Mouse (Mus musculus): Measurements from ENCODE around the gene Galntl6. TPM values are rescaled to one million over a fixed set of nuclear protein-coding genes. Genes with fewer than 3 reads are reported as not detected.

Gene Galntl6
- polyA plus RNA-seq, 1 experiment from 2014 or later: 0.21 TPM

GRCm38 (mm10) chr8:58023426-58024176 is 888.8 kb downstream of the Galntl6 start:
- peak; percentile 92 for ATAC-seq (ENCODE audit: borderline replicate concordance, extremely low read depth, low FRiP score, low TSS enrichment)
- no peak overlapping the region for H3K4me2 ChIP-seq
- 0 out of 2 replicates have a peak, but pooled peaks cover 3% of the 10 kb centered on the region for H3K4me1 ChIP-seq
- no peak overlapping the region for H3K27ac ChIP-seq
- no peak overlapping the region for H3K4me3 ChIP-seq
- H3K27me3 ChIP-seq: no peaks in the 10 kb centered on the region
- H3K9ac ChIP-seq: no peak overlapping the region
- WGBS: 23% methylated on average over 2 of the region's 2 CpGs
- H3K9me3 ChIP-seq: no peaks in the 10 kb centered on the region
- no peaks in the 10 kb centered on the region for H3K36me3 ChIP-seq

- no peak for ATAC-seq (ENCODE audit: borderline replicate concordance, extremely low read depth, low FRiP score, low TSS enrichment)
- Histone ChIP-seq H3K4me3 (no peak overlapping the region), H3K4me1 (no peaks in the 10 kb centered on the region), H3K27ac (no peak overlapping the region), H3K27me3 (no peaks in the 10 kb centered on the region), H3K36me3 (no peaks in the 10 kb centered on the region), H3K9me3 (no peaks in the 10 kb centered on the region), H3K4me2 (no peak overlapping the region), H3K9ac (no peak overlapping the region)
- WGBS: 62% methylated on average over 1 of the region's 1 CpGs
Observed at GRCm38 (mm10) chr8:57989428-57990171, 922.8 kb downstream of the Galntl6 start.

GRCm38 (mm10) chr8:57977372-57977771 is 935.1 kb downstream of the Galntl6 start:
- Histone ChIP-seq H3K9ac (no peak overlapping the region), H3K9me3 (no peaks in the 10 kb centered on the region), H3K4me1 (no peaks in the 10 kb centered on the region), H3K36me3 (no peaks in the 10 kb centered on the region), H3K4me2 (no peak overlapping the region), H3K27me3 (no peaks in the 10 kb centered on the region), H3K27ac (no peak overlapping the region), H3K4me3 (no peak overlapping the region)
- 81% methylated on average over 4 of the region's 4 CpGs for WGBS
- no peak for ATAC-seq (ENCODE audit: borderline replicate concordance, extremely low read depth, low FRiP score, low TSS enrichment)

- no peak overlapping the region for H3K9ac ChIP-seq
- no peak overlapping the region for H3K4me3 ChIP-seq
- no peak overlapping the region for H3K27ac ChIP-seq
- no peaks in the 10 kb centered on the region for H3K27me3 ChIP-seq
- H3K4me1 ChIP-seq: no peaks in the 10 kb centered on the region
- ATAC-seq (ENCODE audit: borderline replicate concordance, extremely low read depth, low FRiP score, low TSS enrichment): no peak
- H3K36me3 ChIP-seq: no peaks in the 10 kb centered on the region
- WGBS: 32% methylated on average over 2 of the region's 2 CpGs
- no peaks in the 10 kb centered on the region for H3K9me3 ChIP-seq
- H3K4me2 ChIP-seq: no peak overlapping the region
Observed at GRCm38 (mm10) chr8:57974093-57974492, 938.3 kb downstream of the Galntl6 start.

GRCm38 (mm10) chr8:57972832-57973231 is 939.6 kb downstream of the Galntl6 start:
- no peak overlapping the region for H3K4me2 ChIP-seq
- no peaks in the 10 kb centered on the region for H3K9me3 ChIP-seq
- H3K9ac ChIP-seq: no peak overlapping the region
- 58% methylated on average over 3 of the region's 3 CpGs for WGBS
- no peaks in the 10 kb centered on the region for H3K27me3 ChIP-seq
- no peaks in the 10 kb centered on the region for H3K36me3 ChIP-seq
- H3K4me3 ChIP-seq: no peak overlapping the region
- H3K4me1 ChIP-seq: no peaks in the 10 kb centered on the region
- ATAC-seq (ENCODE audit: borderline replicate concordance, extremely low read depth, low FRiP score, low TSS enrichment): no peak
- H3K27ac ChIP-seq: no peak overlapping the region

GRCm38 (mm10) chr8:57966676-57967075 is 945.8 kb downstream of the Galntl6 start:
- Histone ChIP-seq H3K9me3 (no peaks in the 10 kb centered on the region), H3K4me2 (no peak overlapping the region), H3K27ac (no peak overlapping the region), H3K36me3 (no peaks in the 10 kb centered on the region), H3K4me3 (no peak overlapping the region), H3K9ac (no peak overlapping the region), H3K27me3 (peaks cover 4% of the 10 kb centered on the region; the same call in 1 of the 2 replicates), H3K4me1 (0 out of 2 replicates have a peak, but pooled peaks cover 3% of the 10 kb centered on the region)
- ATAC-seq (ENCODE audit: borderline replicate concordance, extremely low read depth, low FRiP score, low TSS enrichment): no peak
- WGBS: 23% methylated on average over 6 of the region's 6 CpGs

GRCm38 (mm10) chr8:57965508-57965907 is 946.9 kb downstream of the Galntl6 start:
- Histone ChIP-seq H3K4me2 (no peak overlapping the region), H3K9ac (no peak overlapping the region), H3K27ac (no peak overlapping the region), H3K36me3 (no peaks in the 10 kb centered on the region), H3K9me3 (no peaks in the 10 kb centered on the region), H3K4me1 (0 out of 2 replicates have a peak, but pooled peaks cover 3% of the 10 kb centered on the region), H3K4me3 (no peak overlapping the region), H3K27me3 (peaks cover 4% of the 10 kb centered on the region; the same call in 1 of the 2 replicates)
- WGBS: 26% methylated on average over 5 of the region's 5 CpGs
- no peak for ATAC-seq (ENCODE audit: borderline replicate concordance, extremely low read depth, low FRiP score, low TSS enrichment)

GRCm38 (mm10) chr8:57962286-57963110 is 949.9 kb downstream of the Galntl6 start:
- Histone ChIP-seq H3K36me3 (no peaks in the 10 kb centered on the region), H3K9ac (no peak overlapping the region), H3K4me3 (no peak overlapping the region), H3K27me3 (peaks cover 4% of the 10 kb centered on the region; the same call in 1 of the 2 replicates), H3K4me2 (no peak overlapping the region), H3K4me1 (peaks cover 16% of the 10 kb centered on the region; the same call in 1 of the 2 replicates), H3K9me3 (no peaks in the 10 kb centered on the region), H3K27ac (no peak overlapping the region)
- ATAC-seq (ENCODE audit: borderline replicate concordance, extremely low read depth, low FRiP score, low TSS enrichment): no peak
- WGBS: 48% methylated on average over 12 of the region's 12 CpGs

- Histone ChIP-seq H3K4me3 (no peak overlapping the region), H3K27ac (no peak overlapping the region), H3K4me1 (peaks cover 14% of the 10 kb centered on the region; the same call in 1 of the 2 replicates), H3K27me3 (peaks cover 4% of the 10 kb centered on the region; the same call in 1 of the 2 replicates), H3K36me3 (no peaks in the 10 kb centered on the region), H3K9ac (no peak overlapping the region), H3K9me3 (no peaks in the 10 kb centered on the region), H3K4me2 (no peak overlapping the region)
- WGBS: 32% methylated on average over 3 of the region's 3 CpGs
- ATAC-seq (ENCODE audit: borderline replicate concordance, extremely low read depth, low FRiP score, low TSS enrichment): no peak
Observed at GRCm38 (mm10) chr8:57959136-57959535, 953.3 kb downstream of the Galntl6 start.

- 17% methylated on average over 16 of the region's 16 CpGs for WGBS
- no peaks in the 10 kb centered on the region for H3K27me3 ChIP-seq
- H3K27ac ChIP-seq: no peak overlapping the region
- H3K9me3 ChIP-seq: no peaks in the 10 kb centered on the region
- peak; percentile 77; the same call in 1 of the 2 replicates for ATAC-seq (ENCODE audit: borderline replicate concordance, extremely low read depth, low FRiP score, low TSS enrichment)
- peak overlapping the region; percentile 39 for H3K4me2 ChIP-seq
- no peaks in the 10 kb centered on the region for H3K36me3 ChIP-seq
- no peak overlapping the region for H3K4me3 ChIP-seq
- H3K9ac ChIP-seq: no peak overlapping the region
- H3K4me1 ChIP-seq: peaks cover 14% of the 10 kb centered on the region; the same call in 1 of the 2 replicates
Observed at GRCm38 (mm10) chr8:57958121-57958901, 954.1 kb downstream of the Galntl6 start.

GRCm38 (mm10) chr8:57955501-57955900 is 956.9 kb downstream of the Galntl6 start:
- Histone ChIP-seq H3K4me3 (no peak overlapping the region), H3K4me2 (no peak overlapping the region), H3K27me3 (no peaks in the 10 kb centered on the region), H3K36me3 (no peaks in the 10 kb centered on the region), H3K4me1 (peaks cover 14% of the 10 kb centered on the region; the same call in 1 of the 2 replicates), H3K27ac (no peak overlapping the region), H3K9ac (no peak overlapping the region), H3K9me3 (no peaks in the 10 kb centered on the region)
- 71% methylated on average over 7 of the region's 7 CpGs for WGBS
- ATAC-seq (ENCODE audit: borderline replicate concordance, extremely low read depth, low FRiP score, low TSS enrichment): no peak
